Mouse (Mus musculus) B cell, adult 67 days (primary cell): ENCODE results near the gene Gm11563. TPM values are rescaled to one million over a fixed set of nuclear protein-coding genes. Genes with fewer than 3 reads are reported as not detected.

Source experiments
- total RNA-seq, 2 experiments: library from RNA; stranded (reverse); gene quantifications; 4 replicates each; pipeline ENCODE4 v1.2.4; 2023

Gene Gm11563
- total RNA-seq: not detected

GRCm38 (mm10) chr11:99658467-99659010, at the start of gene Gm11563:
Gene Gm11563 (minus strand): TSS chr11:99658960.

DNA sequence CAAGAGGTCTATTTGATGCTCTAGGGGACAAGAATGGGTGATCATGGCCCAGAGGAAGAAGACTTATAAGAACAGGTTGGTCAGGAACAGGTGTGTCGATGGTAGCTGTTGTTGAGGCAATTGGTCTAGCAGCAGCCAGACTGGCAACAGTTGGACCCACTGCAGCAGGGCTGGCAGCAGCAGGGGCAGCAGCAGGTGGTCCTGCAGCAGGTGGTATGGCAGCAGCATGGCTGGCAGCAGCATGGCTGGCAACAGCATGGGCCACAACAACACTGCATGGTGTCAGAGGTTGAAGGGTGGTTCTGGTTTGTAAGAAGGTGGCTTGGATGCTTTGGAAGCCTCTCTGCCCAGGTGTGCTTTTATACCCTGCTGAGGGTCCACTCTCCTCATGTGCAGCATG, 31.7 kb upstream of the Gm11563 start, which contains the start of gene Gm14190:
TSS of gene Gm14190 (minus strand) at position 278 of the 400 bp plus-strand sequence.

GRCm38 (mm10) chr11:99665860-99666259, 7.1 kb upstream of the Gm11563 start, which contains the start of gene Krtap4-6:
Gene Krtap4-6 (minus strand): TSS chr11:99665960.

DNA sequence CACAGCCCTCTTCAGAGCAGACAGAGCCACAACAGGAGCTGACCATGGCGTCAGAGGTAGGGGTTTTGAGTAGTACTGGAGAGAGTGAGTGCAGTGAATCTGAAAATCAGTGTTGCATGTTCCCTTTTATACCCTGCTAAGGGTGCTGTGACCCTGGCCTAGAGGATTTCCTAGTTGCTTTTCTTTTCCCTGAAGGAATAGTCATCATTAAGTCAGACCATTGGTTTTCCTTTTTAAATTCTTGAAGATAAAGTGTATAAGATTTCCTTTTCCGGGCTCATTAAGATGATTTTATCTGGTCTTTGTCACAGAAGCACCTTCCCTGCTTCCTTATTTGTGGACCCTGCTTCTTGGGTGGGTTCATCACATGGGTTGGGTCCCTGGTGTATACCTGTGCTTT, 8.6 kb downstream of the Gm11563 start, which contains the start of gene Gm11555:
TSS of gene Gm11555 (minus strand) at position 101 of the 400 bp plus-strand sequence.

DNA sequence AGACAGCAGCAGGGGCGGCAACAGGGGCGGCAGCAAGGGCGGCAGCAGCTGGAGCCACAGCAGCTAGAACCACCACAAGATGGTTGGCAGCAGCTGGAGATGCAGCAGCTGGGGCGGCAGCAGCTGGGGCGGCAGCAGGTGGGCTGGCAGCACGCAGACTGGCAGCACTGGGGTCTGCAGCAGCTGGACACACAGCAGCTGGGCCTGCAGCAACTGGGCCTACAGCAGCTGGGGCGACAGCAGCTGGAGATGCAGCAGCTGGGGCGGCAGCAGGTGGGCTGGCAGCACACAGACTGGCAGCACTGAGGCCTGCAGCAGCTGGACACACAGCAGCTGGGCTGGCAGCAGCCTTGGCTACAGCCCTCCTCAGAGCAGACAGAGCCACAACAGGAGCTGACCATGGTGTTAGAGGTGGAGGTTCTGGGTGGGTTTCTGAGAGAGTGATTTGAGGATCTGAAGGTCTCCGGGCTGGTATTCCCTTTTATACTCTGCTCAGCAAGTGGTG, 15.1 kb downstream of the Gm11563 start, which contains the start of gene Krtap4-7:
TSS of gene Krtap4-7 (minus strand) at position 455 of the 505 bp plus-strand sequence.

GRCm38 (mm10) chr11:99634653-99635134, 24.1 kb downstream of the Gm11563 start, which contains the start of gene Krtap4-2:
Gene Krtap4-2 (minus strand): TSS chr11:99635084.

GRCm38 (mm10) chr11:99628138-99628537, 30.6 kb downstream of the Gm11563 start, which contains the start of gene Krtap4-1:
Gene Krtap4-1 (minus strand): TSS chr11:99628238.

GRCm38 (mm10) chr11:99620335-99620734, 38.4 kb downstream of the Gm11563 start, which contains the start of gene Gm11562:
Gene Gm11562 (minus strand): TSS chr11:99620435.

GRCm38 (mm10) chr11:99614796-99615363, 43.9 kb downstream of the Gm11563 start, which contains the start of gene Krtap2-4:
Gene Krtap2-4 (minus strand): TSS chr11:99614846.

GRCm38 (mm10) chr11:99610089-99610488, 48.7 kb downstream of the Gm11563 start, which contains the start of gene Gm11937:
Gene Gm11937 (minus strand): TSS chr11:99610189.

Other genes starting within 250 kb of the Gm11563 start
- not detected for gene Krt12, start 236.7 kb downstream of the Gm11563 start, total RNA-seq
- gene Krt20, start 220.8 kb downstream of the Gm11563 start, total RNA-seq: not detected
- gene Krt23, start 165.8 kb downstream of the Gm11563 start, total RNA-seq: not detected
- not detected for gene Krt39, start 137.6 kb downstream of the Gm11563 start, total RNA-seq
- not detected for gene Krt40, start 115.8 kb downstream of the Gm11563 start, total RNA-seq
- gene Krtap3-3, start 108.1 kb downstream of the Gm11563 start, total RNA-seq: not detected
- not detected for gene Krtap3-2, start 102.1 kb downstream of the Gm11563 start, total RNA-seq
- not detected for gene Gm11939, start 99.5 kb downstream of the Gm11563 start, total RNA-seq
- not detected for gene Krtap3-1, start 92.3 kb downstream of the Gm11563 start, total RNA-seq
- not detected for gene Krtap1-5, start 77.9 kb downstream of the Gm11563 start, total RNA-seq
- not detected for gene Krtap1-4, start 75.3 kb downstream of the Gm11563 start, total RNA-seq
- gene Krtap1-3, start 67.6 kb downstream of the Gm11563 start, total RNA-seq: not detected
- gene Krtap9-3, start 60.9 kb downstream of the Gm11563 start, total RNA-seq: not detected
- gene Gm11938, start 55.7 kb downstream of the Gm11563 start, total RNA-seq: not detected
- gene Gm11937, start 48.8 kb downstream of the Gm11563 start, total RNA-seq: not detected
- not detected for gene Krtap2-4, start 44.1 kb downstream of the Gm11563 start, total RNA-seq
- gene Gm11562, start 38.5 kb downstream of the Gm11563 start, total RNA-seq: not detected
- gene Krtap4-1, start 30.7 kb downstream of the Gm11563 start, total RNA-seq: not detected
- not detected for gene Krtap4-2, start 23.9 kb downstream of the Gm11563 start, total RNA-seq
- not detected for gene Krtap4-7, start 14.9 kb downstream of the Gm11563 start, total RNA-seq
- gene Gm11555, start 8.7 kb downstream of the Gm11563 start, total RNA-seq: not detected
- not detected for gene Krtap4-6, start 7.0 kb upstream of the Gm11563 start, total RNA-seq
- gene Gm14190, start 31.8 kb upstream of the Gm11563 start, total RNA-seq: not detected
- not detected for gene Gm14180, start 75.3 kb upstream of the Gm11563 start, total RNA-seq
- not detected for gene Gm11595, start 114.0 kb upstream of the Gm11563 start, total RNA-seq
- gene Krtap4-8, start 121.7 kb upstream of the Gm11563 start, total RNA-seq: not detected
- not detected for gene Krtap4-9, start 126.2 kb upstream of the Gm11563 start, total RNA-seq
- not detected for gene Gm11596, start 134.5 kb upstream of the Gm11563 start, total RNA-seq
- gene Gm11569, start 140.0 kb upstream of the Gm11563 start, total RNA-seq: not detected
- gene Gm11554, start 145.5 kb upstream of the Gm11563 start, total RNA-seq: not detected
- not detected for gene Krtap4-13, start 150.9 kb upstream of the Gm11563 start, total RNA-seq
- gene Gm11564, start 156.7 kb upstream of the Gm11563 start, total RNA-seq: not detected
- not detected for gene 2300003K06Rik, start 179.1 kb upstream of the Gm11563 start, total RNA-seq
- gene Krtap4-16, start 192.6 kb upstream of the Gm11563 start, total RNA-seq: not detected
- gene Gm11568, start 199.0 kb upstream of the Gm11563 start, total RNA-seq: not detected
- gene Gm11559, start 205.5 kb upstream of the Gm11563 start, total RNA-seq: not detected
- not detected for gene Krtap9-1, start 214.4 kb upstream of the Gm11563 start, total RNA-seq
- not detected for gene Gm11567, start 220.2 kb upstream of the Gm11563 start, total RNA-seq
- not detected for gene Krtap31-1, start 249.0 kb upstream of the Gm11563 start, total RNA-seq